Mouse (Mus musculus): Measurements from ENCODE around the gene Fbxl21. TPM values are rescaled to one million over a fixed set of nuclear protein-coding genes. Genes with fewer than 3 reads are reported as not detected.

Fbxl21 gene
- polyA plus RNA-seq, 1 experiment from 2014 or later, result 1.2 TPM

Other genes starting within 250 kb of the Fbxl21 start
- 1.7 and 3.2 TPM in 2 replicates for gene Cxcl14, start 225.9 kb upstream of the Fbxl21 start, polyA plus RNA-seq (2014; fragmentation: Nextera tagmentation; extraction: Ambion mirVana)
- gene Gm3045, start 95.9 kb upstream of the Fbxl21 start, polyA plus RNA-seq (2014; fragmentation: Nextera tagmentation; extraction: Ambion mirVana), result not detected in 2 replicates
- 0.04 TPM in 1 of 2 replicates, not detected in the other for gene Slc25a48, start 84.1 kb upstream of the Fbxl21 start, polyA plus RNA-seq (2014; fragmentation: Nextera tagmentation; extraction: Ambion mirVana)
- gene Il9, start 40.2 kb upstream of the Fbxl21 start, polyA plus RNA-seq (2014; fragmentation: Nextera tagmentation; extraction: Ambion mirVana), result not detected in 2 replicates
- 0.37 and 1.1 TPM in 2 replicates for gene Lect2, start 26.0 kb downstream of the Fbxl21 start, polyA plus RNA-seq (2014; fragmentation: Nextera tagmentation; extraction: Ambion mirVana)
- gene Tgfbi, start 87.1 kb downstream of the Fbxl21 start, polyA plus RNA-seq (2014; fragmentation: Nextera tagmentation; extraction: Ambion mirVana), result 65.0 and 94.5 TPM in 2 replicates
- 25.7 and 26.3 TPM in 2 replicates for gene Smad5, start 180.5 kb downstream of the Fbxl21 start, polyA plus RNA-seq (2014; fragmentation: Nextera tagmentation; extraction: Ambion mirVana)
- gene Gm45623, start 231.4 kb downstream of the Fbxl21 start, polyA plus RNA-seq (2014; fragmentation: Nextera tagmentation; extraction: Ambion mirVana), result 0.84 and 0.89 TPM in 2 replicates